Mouse (Mus musculus): ENCODE measurements around the gene Hoxb2. TPM values are rescaled to one million over a fixed set of nuclear protein-coding genes. Genes with fewer than 3 reads are reported as not detected.
A peak's percentile ranks its signal among the peaks of the same experiment; 100 is the strongest.

The Hoxb2 gene
- polyA plus RNA-seq (2014; fragmentation: Nextera tagmentation; extraction: Ambion mirVana) = 39.5 and 42.9 TPM in 2 replicates

DNA sequence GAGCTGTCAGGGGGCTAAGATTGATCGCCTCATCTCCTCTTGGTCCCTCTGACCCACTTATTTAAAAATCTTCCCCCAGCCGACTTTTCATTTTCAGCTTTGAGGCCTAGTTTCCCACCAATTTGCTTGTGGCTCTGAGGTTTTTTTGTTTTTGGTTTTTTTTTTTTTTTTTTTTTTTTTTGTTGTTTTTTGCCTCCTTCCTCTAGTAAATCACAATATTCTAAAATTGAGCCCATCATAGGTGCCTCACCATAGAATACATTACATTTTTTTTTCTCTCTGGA lies at the start of gene Hoxb2:
Gene Hoxb2 (plus strand): TSS at position 185 of the 284 bp plus-strand sequence.
- peak within 1 kb of the TSS; percentile 68 for H3K4me3 ChIP-seq (replicated peaks; ENCODE audit: low read length)

DNA sequence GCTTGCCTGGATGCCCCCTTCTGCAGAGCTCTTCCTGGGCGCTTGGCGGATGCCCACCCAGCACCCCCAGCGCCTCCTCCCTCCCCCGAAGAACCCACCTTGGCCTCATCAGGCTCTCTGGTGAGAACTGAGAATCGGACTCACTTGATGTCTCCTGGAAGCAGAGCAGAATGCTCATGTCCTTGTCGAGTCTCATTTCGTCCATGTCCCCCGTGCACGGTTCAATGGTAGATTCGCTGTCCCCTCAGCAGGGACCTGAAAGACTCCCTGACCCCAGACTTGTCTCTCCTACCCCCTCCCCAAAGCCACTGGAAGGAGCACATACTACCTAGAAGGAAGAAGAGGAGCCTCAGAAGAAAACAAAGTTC lies 49.3 kb upstream of the Hoxb2 start:
- peak overlapping the region; percentile 97 for H3K9ac ChIP-seq
- no peaks in the 10 kb centered on the region for H3K9me3 ChIP-seq (ENCODE audit: control insufficient read depth, low read length)
- H3K4me2 ChIP-seq (replicated peaks) = peak overlapping the region; percentile 77
- WGBS = 2% methylated on average over 10 of the region's 10 CpGs
- H3K4me1 ChIP-seq (replicated peaks; ENCODE audit: control insufficient read depth, insufficient read depth, low read length) = no peaks in the 10 kb centered on the region
- no peak for ATAC-seq (ENCODE audit: low FRiP score)
- peak overlapping the region; percentile 48 for H3K4me3 ChIP-seq (replicated peaks; ENCODE audit: low read length)
- no peaks in the 10 kb centered on the region for H3K36me3 ChIP-seq (replicated peaks; ENCODE audit: control insufficient read depth, insufficient read depth)
- H3K27ac ChIP-seq = peak overlapping the region; percentile 85
- peaks cover 88% of the 10 kb centered on the region for H3K27me3 ChIP-seq (ENCODE audit: control insufficient read depth, insufficient read depth, low read length)
- no peak for DNase-seq (ENCODE audit: low spot score)

More for the DNA sequence above, at the start of gene Hoxb2:
- 2% methylated on average over 2 of the region's 2 CpGs for WGBS
- Histone ChIP-seq H3K36me3 (replicated peaks; ENCODE audit: control insufficient read depth, insufficient read depth) (0 out of 2 replicates have a peak, but pooled peaks cover 9% of the 10 kb centered on the region), H3K4me1 (replicated peaks; ENCODE audit: control insufficient read depth, insufficient read depth, low read length) (peaks cover 45% of the 10 kb centered on the region), H3K27ac (peak within 1 kb of the TSS; percentile 99), H3K9ac (peak within 1 kb of the TSS; percentile 98), H3K4me2 (replicated peaks) (peak within 1 kb of the TSS; percentile 71), H3K27me3 (ENCODE audit: control insufficient read depth, insufficient read depth, low read length) (peaks cover 50% of the 10 kb centered on the region), H3K9me3 (ENCODE audit: control insufficient read depth, low read length) (no peaks in the 10 kb centered on the region)
- DNase-seq (ENCODE audit: low spot score) (peak; percentile 48), ATAC-seq (ENCODE audit: low FRiP score) (no peak)

DNA sequence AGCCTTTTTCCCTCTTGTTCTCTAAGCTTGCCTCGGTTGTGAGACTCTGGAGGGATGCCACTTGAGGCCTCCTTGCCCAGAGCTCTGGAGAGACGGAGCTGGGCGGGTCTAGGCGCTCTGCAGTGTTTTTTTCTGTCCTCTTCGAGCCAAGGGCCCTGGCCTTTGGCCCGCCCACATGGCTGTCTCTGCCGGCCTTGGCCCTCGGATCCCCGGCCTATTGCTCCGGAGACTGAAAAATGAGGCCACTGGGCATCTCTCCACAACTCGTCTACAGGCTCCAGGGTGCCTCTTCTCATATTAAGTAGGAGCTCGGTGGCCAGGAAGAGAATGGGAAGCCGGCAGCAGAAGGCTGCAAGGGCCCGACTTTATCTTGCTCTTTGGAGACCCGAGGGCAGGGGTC lies 48.5 kb upstream of the Hoxb2 start:
- Histone ChIP-seq H3K36me3 (replicated peaks; ENCODE audit: control insufficient read depth, insufficient read depth) (no peaks in the 10 kb centered on the region), H3K27ac (peak overlapping the region; percentile 99), H3K27me3 (ENCODE audit: control insufficient read depth, insufficient read depth, low read length) (peaks cover 88% of the 10 kb centered on the region), H3K4me1 (replicated peaks; ENCODE audit: control insufficient read depth, insufficient read depth, low read length) (no peaks in the 10 kb centered on the region), H3K9me3 (ENCODE audit: control insufficient read depth, low read length) (no peaks in the 10 kb centered on the region), H3K4me2 (replicated peaks) (peak overlapping the region; percentile 77), H3K9ac (peak overlapping the region; percentile 97), H3K4me3 (replicated peaks; ENCODE audit: low read length) (peak overlapping the region; percentile 48)
- WGBS = 2% methylated on average over 15 of the region's 15 CpGs
- DNase-seq (ENCODE audit: low spot score) = no peak
- no peak for ATAC-seq (ENCODE audit: low FRiP score)

DNA sequence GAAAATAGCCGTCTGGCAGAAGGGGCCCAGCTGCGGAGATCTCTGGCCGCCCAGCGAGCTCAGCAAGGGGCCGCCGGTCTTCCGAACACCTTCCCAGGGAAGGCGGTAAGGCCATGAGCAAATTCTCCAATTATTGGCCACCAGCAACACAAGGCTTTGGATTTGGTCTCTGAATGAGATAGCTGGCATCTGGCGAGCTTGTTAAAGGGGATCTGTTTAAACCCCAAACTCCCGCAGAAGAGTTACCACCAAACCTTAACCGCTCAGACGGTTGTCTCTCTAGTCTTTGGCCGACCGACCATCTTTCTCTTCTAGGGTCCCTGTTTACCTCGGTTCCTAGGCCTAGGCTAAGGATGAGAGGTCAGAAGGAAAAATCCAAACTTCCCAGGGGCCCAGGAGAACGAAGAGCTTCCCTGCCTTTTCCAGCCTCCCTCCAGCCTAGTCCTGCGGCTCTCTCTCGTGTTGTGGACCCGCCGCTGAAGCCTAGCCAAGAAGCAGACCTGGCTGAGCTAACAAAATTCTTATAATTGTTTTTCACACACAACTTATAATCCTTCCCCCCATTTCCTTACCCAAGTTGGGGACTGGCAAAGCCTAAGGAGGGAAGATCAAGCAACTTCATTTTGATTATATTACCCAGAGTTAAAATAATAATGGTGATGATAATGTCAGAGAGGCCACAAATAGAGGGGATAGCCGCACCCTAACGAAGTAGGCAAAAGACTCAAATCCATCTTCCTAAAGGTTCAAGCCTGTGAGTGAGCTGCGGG lies 47.8 kb upstream of the Hoxb2 start:
- Histone ChIP-seq H3K27ac (peak overlapping the region; percentile 99), H3K9ac (peak overlapping the region; percentile 97), H3K4me2 (replicated peaks) (peak overlapping the region; percentile 77), H3K36me3 (replicated peaks; ENCODE audit: control insufficient read depth, insufficient read depth) (no peaks in the 10 kb centered on the region), H3K27me3 (ENCODE audit: control insufficient read depth, insufficient read depth, low read length) (peaks cover 88% of the 10 kb centered on the region), H3K4me3 (replicated peaks; ENCODE audit: low read length) (peak overlapping the region; percentile 48), H3K9me3 (ENCODE audit: control insufficient read depth, low read length) (no peaks in the 10 kb centered on the region), H3K4me1 (replicated peaks; ENCODE audit: control insufficient read depth, insufficient read depth, low read length) (no peaks in the 10 kb centered on the region)
- 4% methylated on average over 23 of the region's 23 CpGs for WGBS
- DNase-seq (ENCODE audit: low spot score) (no peak), ATAC-seq (ENCODE audit: low FRiP score) (no peak)

DNA sequence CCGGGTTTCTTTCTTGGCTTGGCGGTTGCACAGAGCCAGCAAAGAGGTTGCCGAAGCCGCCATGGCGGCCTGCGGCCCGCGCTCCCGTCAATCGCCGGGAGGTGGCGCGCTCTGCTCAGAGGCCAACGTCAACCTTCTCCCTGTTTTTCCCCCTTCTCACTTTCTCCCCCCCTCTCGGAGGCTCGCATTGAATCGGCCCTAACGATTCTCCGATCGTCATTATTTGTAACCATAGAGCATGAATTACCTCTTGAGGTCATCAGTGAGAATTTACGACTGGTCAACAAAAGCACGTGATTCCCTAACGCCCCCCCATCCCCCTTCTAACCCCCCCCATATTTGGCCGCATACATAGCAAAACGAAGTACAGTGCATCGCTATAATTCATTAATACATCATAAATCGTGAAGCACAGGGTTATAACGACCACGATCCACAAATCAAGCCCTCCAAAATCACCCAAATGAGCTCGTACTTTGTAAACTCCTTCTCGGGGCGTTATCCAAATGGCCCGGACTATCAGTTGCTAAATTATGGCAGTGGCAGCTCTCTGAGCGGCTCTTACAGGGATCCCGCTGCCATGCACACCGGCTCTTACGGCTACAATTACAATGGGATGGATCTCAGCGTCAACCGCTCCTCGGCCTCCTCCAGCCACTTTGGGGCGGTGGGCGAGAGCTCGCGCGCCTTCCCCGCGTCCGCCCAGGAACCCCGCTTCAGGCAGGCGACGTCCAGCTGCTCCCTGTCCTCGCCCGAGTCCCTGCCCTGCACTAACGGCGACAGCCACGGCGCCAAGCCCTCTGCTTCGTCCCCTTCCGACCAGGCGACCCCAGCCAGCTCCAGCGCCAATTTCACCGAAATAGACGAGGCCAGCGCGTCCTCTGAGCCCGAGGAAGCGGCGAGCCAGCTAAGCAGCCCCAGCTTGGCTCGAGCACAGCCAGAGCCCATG lies 46.9 kb upstream of the Hoxb2 start, which contains the start of gene Hoxb5:
Gene Hoxb5 (plus strand): TSS at position 186 of the 949 bp plus-strand sequence.
- 1% methylated on average over 69 of the region's 69 CpGs for WGBS
- Histone ChIP-seq H3K27me3 (ENCODE audit: control insufficient read depth, insufficient read depth, low read length) (peaks cover 90% of the 10 kb centered on the region), H3K36me3 (replicated peaks; ENCODE audit: control insufficient read depth, insufficient read depth) (no peaks in the 10 kb centered on the region), H3K4me2 (replicated peaks) (peak within 1 kb of the TSS; percentile 77), H3K9me3 (ENCODE audit: control insufficient read depth, low read length) (no peaks in the 10 kb centered on the region), H3K4me1 (replicated peaks; ENCODE audit: control insufficient read depth, insufficient read depth, low read length) (no peaks in the 10 kb centered on the region), H3K4me3 (replicated peaks; ENCODE audit: low read length) (peak within 1 kb of the TSS; percentile 48), H3K9ac (peak within 1 kb of the TSS; percentile 97), H3K27ac (peak within 1 kb of the TSS; percentile 99)
- peak; percentile 73 for ATAC-seq (ENCODE audit: low FRiP score)
- DNase-seq (ENCODE audit: low spot score) = peak; percentile 83

DNA sequence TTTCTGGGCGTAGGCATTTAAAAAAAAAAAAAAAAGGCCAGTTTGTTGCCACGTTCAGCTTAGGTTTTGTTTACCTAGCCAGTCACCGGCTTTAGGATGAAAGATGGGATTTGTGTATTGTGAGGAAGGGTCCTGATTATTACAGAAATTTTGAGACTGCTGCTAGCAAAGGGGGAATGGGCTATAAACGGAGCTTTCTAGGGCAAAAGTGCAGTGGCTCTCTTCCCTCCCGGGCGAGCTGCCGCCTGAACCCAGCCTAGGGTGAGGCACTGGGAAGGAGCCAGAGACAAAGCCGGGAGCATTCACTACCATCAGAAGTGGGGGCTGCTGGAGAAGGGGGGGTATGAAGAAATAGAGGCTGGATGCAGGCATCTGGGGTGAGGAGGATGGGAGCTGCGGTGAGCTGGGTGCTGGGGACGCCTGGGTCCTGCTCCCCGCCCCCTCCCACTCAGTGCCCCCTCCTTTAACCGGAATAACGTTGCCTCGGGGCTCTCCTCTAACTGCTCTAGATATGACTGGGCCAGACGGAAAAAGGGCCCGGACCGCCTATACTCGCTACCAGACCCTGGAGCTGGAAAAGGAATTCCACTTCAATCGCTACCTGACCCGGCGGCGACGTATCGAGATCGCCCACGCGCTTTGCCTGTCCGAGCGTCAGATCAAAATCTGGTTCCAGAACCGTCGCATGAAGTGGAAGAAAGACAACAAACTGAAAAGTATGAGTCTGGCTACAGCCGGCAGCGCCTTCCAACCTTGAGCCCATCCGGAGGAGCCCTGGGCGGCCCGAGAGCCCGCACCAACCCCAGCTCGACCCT lies 45.7 kb upstream of the Hoxb2 start:
- H3K4me3 ChIP-seq (replicated peaks; ENCODE audit: low read length) = peak overlapping the region; percentile 48
- H3K27ac ChIP-seq = peak overlapping the region; percentile 99
- under 1% methylated on average over 38 of the region's 38 CpGs for WGBS
- H3K36me3 ChIP-seq (replicated peaks; ENCODE audit: control insufficient read depth, insufficient read depth) = no peaks in the 10 kb centered on the region
- peaks cover 93% of the 10 kb centered on the region for H3K27me3 ChIP-seq (ENCODE audit: control insufficient read depth, insufficient read depth, low read length)
- H3K9me3 ChIP-seq (ENCODE audit: control insufficient read depth, low read length) = no peaks in the 10 kb centered on the region
- no peaks in the 10 kb centered on the region for H3K4me1 ChIP-seq (replicated peaks; ENCODE audit: control insufficient read depth, insufficient read depth, low read length)
- no peak for ATAC-seq (ENCODE audit: low FRiP score)
- peak overlapping the region; percentile 97 for H3K9ac ChIP-seq
- peak overlapping the region; percentile 77 for H3K4me2 ChIP-seq (replicated peaks)
- DNase-seq (ENCODE audit: low spot score) = no peak

DNA sequence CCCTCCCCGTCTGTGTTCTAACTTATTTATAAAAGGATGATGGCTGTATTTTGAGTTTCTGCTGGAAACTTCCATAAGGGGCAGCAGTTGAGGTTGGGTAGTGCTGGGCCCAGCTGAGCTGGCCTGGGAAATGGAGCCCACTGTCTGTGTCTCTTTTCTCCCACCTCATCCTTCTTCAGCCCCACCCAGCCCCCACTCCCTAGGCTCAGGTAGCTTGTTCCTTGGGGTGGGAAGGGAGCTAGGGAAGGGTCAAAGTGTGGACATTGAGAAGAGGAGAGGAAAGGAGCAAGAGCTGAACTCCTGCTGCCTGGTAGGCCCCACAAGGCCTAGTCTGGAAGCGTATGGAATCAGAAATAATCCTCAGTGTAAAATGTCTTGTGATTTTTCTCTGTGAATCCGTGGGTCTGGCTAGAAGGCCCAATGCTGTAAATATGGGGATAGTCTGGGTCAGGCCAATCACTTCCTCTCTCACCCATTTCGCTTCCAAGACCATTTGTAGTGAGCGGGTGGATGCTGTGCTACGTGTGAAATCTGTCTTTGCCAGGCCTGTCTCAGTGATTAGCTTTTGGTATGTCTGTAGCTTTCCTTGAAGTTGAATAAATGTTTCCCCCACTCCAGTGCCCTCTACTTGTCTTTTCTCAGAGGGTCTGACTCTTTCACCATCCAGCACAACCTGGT lies 44.7 kb upstream of the Hoxb2 start:
- DNase-seq (ENCODE audit: low spot score) (no peak), ATAC-seq (ENCODE audit: low FRiP score) (no peak)
- H3K27me3 ChIP-seq (ENCODE audit: control insufficient read depth, insufficient read depth, low read length) = peaks cover 93% of the 10 kb centered on the region
- no peaks in the 10 kb centered on the region for H3K36me3 ChIP-seq (replicated peaks; ENCODE audit: control insufficient read depth, insufficient read depth)
- peak overlapping the region; percentile 99 for H3K27ac ChIP-seq
- no peaks in the 10 kb centered on the region for H3K4me1 ChIP-seq (replicated peaks; ENCODE audit: control insufficient read depth, insufficient read depth, low read length)
- H3K9me3 ChIP-seq (ENCODE audit: control insufficient read depth, low read length) = no peaks in the 10 kb centered on the region
- 22% methylated on average over 6 of the region's 6 CpGs for WGBS
- H3K4me3 ChIP-seq (replicated peaks; ENCODE audit: low read length) = peak overlapping the region; percentile 48
- H3K9ac ChIP-seq = peak overlapping the region; percentile 97
- H3K4me2 ChIP-seq (replicated peaks) = peak overlapping the region; percentile 77

DNA sequence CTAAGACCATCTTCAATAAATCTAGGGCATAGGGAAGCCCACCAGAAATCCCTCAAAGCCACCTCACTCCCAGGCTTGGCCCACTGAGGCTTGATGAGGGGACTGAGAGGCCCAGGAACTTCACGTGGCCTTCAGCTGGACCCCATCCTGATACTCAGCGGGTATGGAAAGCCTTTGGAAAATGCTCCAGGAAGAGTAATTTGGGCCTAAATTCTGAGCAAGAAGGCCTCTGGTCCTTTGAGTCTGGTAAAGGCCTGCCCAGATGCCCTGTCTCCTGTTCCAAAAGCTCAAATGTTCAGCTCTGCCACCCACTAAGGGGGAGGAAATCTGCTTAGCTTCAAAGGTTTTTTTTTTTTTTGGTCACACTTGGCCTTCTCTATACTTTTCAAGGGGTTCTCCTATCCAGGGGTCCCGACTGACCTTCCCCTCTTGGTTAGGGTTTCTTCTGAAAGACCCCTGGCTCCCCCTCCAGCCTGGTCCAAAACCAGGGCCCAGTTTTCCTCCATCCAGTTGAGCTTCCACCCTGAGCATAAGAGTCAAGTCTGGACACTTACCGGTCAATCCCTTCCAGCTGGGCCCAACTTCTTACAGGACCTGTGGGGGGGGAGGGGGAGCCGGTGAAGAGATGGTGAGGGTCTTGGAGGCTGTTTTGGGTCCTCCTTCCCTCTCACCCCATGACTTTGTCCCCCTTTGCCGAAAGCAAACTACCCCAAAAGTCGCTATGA lies 44.0 kb upstream of the Hoxb2 start:
- WGBS = 9% methylated on average over 7 of the region's 7 CpGs
- H3K4me3 ChIP-seq (replicated peaks; ENCODE audit: low read length) = peak overlapping the region; percentile 48
- H3K27ac ChIP-seq = peak overlapping the region; percentile 99
- H3K9ac ChIP-seq = peak overlapping the region; percentile 97
- DNase-seq (ENCODE audit: low spot score) = no peak
- H3K9me3 ChIP-seq (ENCODE audit: control insufficient read depth, low read length) = no peaks in the 10 kb centered on the region
- H3K36me3 ChIP-seq (replicated peaks; ENCODE audit: control insufficient read depth, insufficient read depth) = no peaks in the 10 kb centered on the region
- no peaks in the 10 kb centered on the region for H3K4me1 ChIP-seq (replicated peaks; ENCODE audit: control insufficient read depth, insufficient read depth, low read length)
- peaks cover 93% of the 10 kb centered on the region for H3K27me3 ChIP-seq (ENCODE audit: control insufficient read depth, insufficient read depth, low read length)
- no peak for ATAC-seq (ENCODE audit: low FRiP score)
- H3K4me2 ChIP-seq (replicated peaks) = peak overlapping the region; percentile 77
